Mouse (Mus musculus) kidney, adult 2 months (tissue): Measurements from ENCODE around the gene Nepro.

Source experiments
- CTCF ChIP-seq: fragments of 200-500 bp; conservative IDR thresholded peaks from 2 replicates; pipeline ENCODE4 v1.5.1; 2011; ENCODE audit warnings: low read depth, mild to moderate bottlenecking, control low read depth, low read length, moderate library complexity, mixed read lengths; ENCODE audit not compliant: insufficient read depth, insufficient read length
- POLR2A ChIP-seq: fragments of 200-500 bp; IDR thresholded peaks from one replicate; pipeline ENCODE4 v1.6.1; 2011; ENCODE audit warnings: low read depth, low read length, control low read depth

- TF ChIP-seq POLR2A: no peak
- TF ChIP-seq CTCF: no peak
These were observed 28.8 kb upstream of the Nepro start for GRCm38 (mm10) chr16:44695214-44695858.
